Mouse (Mus musculus) thymus, adult 2 months (tissue): ENCODE data around the gene Trim45.

Source experiments
- CTCF ChIP-seq: fragments of 200-500 bp; IDR thresholded peaks from 2 replicates; pipeline ENCODE4 v1.5.1; 2012; ENCODE audit warnings: mild to moderate bottlenecking, control low read depth, low read length, moderate library complexity, borderline replicate concordance; ENCODE audit not compliant: control insufficient read depth, poor library complexity, insufficient read depth; ENCODE audit errors: extremely low read depth
- POLR2A ChIP-seq: fragments of 200-500 bp; IDR thresholded peaks from 2 replicates; pipeline ENCODE4 v1.6.1; 2012; ENCODE audit warnings: mild to moderate bottlenecking, low read length, control low read depth, moderate library complexity; ENCODE audit not compliant: control insufficient read depth, poor library complexity, insufficient read depth; ENCODE audit errors: extremely low read depth

GRCm38 (mm10) chr3:100973906-100974305, 51.9 kb downstream of the Trim45 start:
- TF ChIP-seq POLR2A (no peak), CTCF (no peak)
